Mouse (Mus musculus) ES-Bruce4 (cell line): ENCODE measurements around the gene Sptssa.

ENCODE experiments used
- CTCF ChIP-seq: IDR thresholded peaks from one replicate; pipeline ENCODE4 v1.8.1; 2011; ENCODE audit warnings: low read depth, low read length
- POLR2A ChIP-seq: IDR thresholded peaks from one replicate; pipeline ENCODE4 v1.8.1; 2011; ENCODE audit warnings: low read length; ENCODE audit not compliant: insufficient read depth

- no peak for TF ChIP-seq CTCF
- TF ChIP-seq POLR2A, result no peak
These were observed 19.3 kb downstream of the Sptssa start for GRCm38 (mm10) chr12:54637033-54637432.
